In genomic region chr14:78692602-78693001, GRCm38 (mm10) we compare ENCODE assay signal across 28 mouse cellular contexts. TPM values are rescaled to one million over a fixed set of nuclear protein-coding genes. Genes with fewer than 3 reads are reported as not detected.
DNase-seq lines count a peak whose midpoint lies in the region; ATAC-seq and TF ChIP-seq lines count a peak whose summit lies in the region.
"Had no signal": no experiment of that assay in that cellular context is flagged by ENCODE, and none has a peak within 500 bp of the region (broad histone marks: within the 10 kb centered on the region; RNA-seq: fewer than 3 reads in every experiment).

No protein-coding gene starts in this region.

- H3K9me3 ChIP-seq in lung, postnatal 0 days (ENCODE audit: low read length) = no peaks in the 10 kb centered on the region
- H3K9me3 ChIP-seq: embryonic facial prominence, embryonic 12.5 days; embryonic facial prominence, embryonic 15.5 days; G1E; heart, embryonic 12.5 days; heart, embryonic 15.5 days; hindbrain, embryonic 12.5 days; hindbrain, embryonic 15.5 days had no signal

- ATAC-seq in lung, postnatal 0 days = peak; percentile 16; the same call in 1 of the 2 replicates
- ATAC-seq: forebrain, embryonic 14.5 days; forebrain, postnatal 0 days; Patski had no signal

- H3K4me2 ChIP-seq in lung, postnatal 0 days (replicated peaks; ENCODE audit: low read depth, low read length) = no peak overlapping the region
- H3K4me2 ChIP-seq: embryonic facial prominence, embryonic 12.5 days; embryonic facial prominence, embryonic 15.5 days; heart, embryonic 12.5 days; heart, embryonic 15.5 days; hindbrain, embryonic 12.5 days; hindbrain, embryonic 15.5 days had no signal

- H3K4me1 ChIP-seq in lung, postnatal 0 days (ENCODE audit: insufficient read depth, low read depth, low read length) = no peaks in the 10 kb centered on the region
- H3K4me1 ChIP-seq: embryonic facial prominence, embryonic 12.5 days; hindbrain, embryonic 12.5 days; hindbrain, embryonic 15.5 days had no signal

- no peak for TF ChIP-seq EP300 in lung, postnatal 0 days (IDR thresholded peaks at IDR 0.05)

- intact Hi-C loops in heart, postnatal 36 days (cut with DNase I) = no loop called here
- intact Hi-C loops in left cerebral cortex, adult 2 months (cut with DNase I) = no loop called here
- intact Hi-C loops in left cerebral cortex, postnatal 4 days (cut with DNase I) = no loop called here

- H3K27me3 ChIP-seq in lung, postnatal 0 days (replicated peaks; ENCODE audit: insufficient read depth, low read length) = no peaks in the 10 kb centered on the region
- H3K27me3 ChIP-seq: CH12.LX; embryonic facial prominence, embryonic 12.5 days; embryonic facial prominence, embryonic 15.5 days; heart, embryonic 12.5 days; heart, embryonic 15.5 days; hindbrain, embryonic 12.5 days; hindbrain, embryonic 15.5 days; Patski had no signal

- peak; percentile 50 for DNase-seq in heart, adult 11 months
- DNase-seq in heart, postnatal 36 days = no peak
- no peak for DNase-seq in left cerebral cortex, adult 2 months (ENCODE audit: extremely low spot score in 1 of 2, low spot score in 2 of 2)
- no peak for DNase-seq in left cerebral cortex, postnatal 4 days
- DNase-seq in lung, postnatal 0 days (ENCODE audit: low spot score) = no peak
- no peak for DNase-seq in lung, postnatal 10 days
- DNase-seq in telencephalon, adult 2 months (ENCODE audit: low read depth, low spot score) = peak; percentile 54
- DNase-seq: adrenal gland, postnatal 10 days; adrenal gland, postnatal 36 days; B cell, adult 2 months; cerebellum, adult 11 months; cerebellum, adult 2 months; cerebellum, adult 9-11 months; cerebellum, postnatal 25 days; forebrain, postnatal 0 days; gastrocnemius, postnatal 10 days; gastrocnemius, postnatal 36 days; heart, postnatal 14 days had no signal

- WGBS in lung, postnatal 0 days = 26% methylated on average over 4 of the region's 4 CpGs

- H3K9ac ChIP-seq in lung, postnatal 0 days (replicated peaks; ENCODE audit: low read depth) = no peak overlapping the region
- H3K9ac ChIP-seq: embryonic facial prominence, embryonic 12.5 days; embryonic facial prominence, embryonic 15.5 days; forebrain, postnatal 0 days; heart, embryonic 12.5 days; heart, embryonic 15.5 days; hindbrain, embryonic 12.5 days; hindbrain, embryonic 15.5 days had no signal

- 0 out of 2 replicates have a peak overlapping the region, but pooled peaks have one; percentile 44 for H3K27ac ChIP-seq in left cerebral cortex, adult 2 months
- peak overlapping the region; percentile 57 for H3K27ac ChIP-seq in lung, postnatal 0 days (ENCODE audit: low read length)
- H3K27ac ChIP-seq: embryonic facial prominence, embryonic 12.5 days; embryonic facial prominence, embryonic 15.5 days; heart, embryonic 15.5 days; hindbrain, embryonic 12.5 days; hindbrain, embryonic 15.5 days had no signal

- TF ChIP-seq CTCF in left cerebral cortex, adult 2 months (IDR thresholded peaks at IDR 0.05) = no peak
- TF ChIP-seq CTCF in lung, postnatal 0 days (IDR thresholded peaks at IDR 0.05) = no peak

- H3K36me3 ChIP-seq in lung, postnatal 0 days (ENCODE audit: insufficient read depth, low read length) = no peaks in the 10 kb centered on the region
- H3K36me3 ChIP-seq: embryonic facial prominence, embryonic 12.5 days; embryonic facial prominence, embryonic 15.5 days; G1E; heart, embryonic 12.5 days; heart, embryonic 15.5 days; hindbrain, embryonic 12.5 days; hindbrain, embryonic 15.5 days had no signal

- no peak overlapping the region for H3K4me3 ChIP-seq in left cerebral cortex, adult 2 months
- H3K4me3 ChIP-seq in lung, postnatal 0 days (ENCODE audit: low read depth, low read length) = no peak overlapping the region
- H3K4me3 ChIP-seq: embryonic facial prominence, embryonic 12.5 days; embryonic facial prominence, embryonic 15.5 days; heart, embryonic 12.5 days; heart, embryonic 15.5 days; hindbrain, embryonic 12.5 days; hindbrain, embryonic 15.5 days had no signal

RNA-seq across cellular contexts. Expression of gene Dgkh, which starts 40.0 kb away (rescaled TPM):
- total RNA-seq in heart, postnatal 36 days (2021) = 1 to 10 TPM; 6.7 to 7.0 TPM
- total RNA-seq in left cerebral cortex, adult 2 months (2021) = 10 to 100 TPM; 77.3 to 77.8 TPM
- 10 to 100 TPM; 61.0 to 64.8 TPM for total RNA-seq in left cerebral cortex, postnatal 4 days (2021)
- polyA plus RNA-seq in lung, postnatal 0 days (2015; fragmentation: Nextera tagmentation; extraction: Ambion mirVana) = 4.0 and 4.6 TPM in 2 replicates
- polyA plus RNA-seq: G1E had no signal

Comparison
In these comparisons a context has a peak if more than half of its experiments do, and no peak if none do; other contexts are left out.
1. DNase-seq: peak in heart, adult 11 months (single experiment) and telencephalon, adult 2 months (single experiment); none in heart, postnatal 36 days (0 of 2), left cerebral cortex, adult 2 months (0 of 2), left cerebral cortex, postnatal 4 days (single experiment), lung, postnatal 0 days (single experiment) and lung, postnatal 10 days (single experiment).
2. RNA of gene Dgkh, which starts 40.0 kb away (total RNA-seq): 77.3 to 77.8 TPM in left cerebral cortex, adult 2 months and 61.0 to 64.8 TPM in left cerebral cortex, postnatal 4 days; 6.7 to 7.0 TPM in heart, postnatal 36 days; every median in the first group is over 4 times any median in the second.